Mouse (Mus musculus) liver, postnatal 0 days (tissue): ENCODE results near the gene Mcu. TPM values are rescaled to one million over a fixed set of nuclear protein-coding genes. Genes with fewer than 3 reads are reported as not detected.

Experiments
- ATAC-seq: fragments of 200-750 bp; cut with Nextera tagmentation; 2 replicates; pipeline ENCODE4 v1.8.0; 2017; ENCODE audit warnings: mild to moderate bottlenecking, moderate library complexity
- DNase-seq: peaks from one replicate; pipeline ENCODE4 v3.0.0-alpha.2; 2016
- H3K27ac ChIP-seq: fragments of 300-500 bp; sonication (generic); 2 replicates; pipeline ENCODE4 v1.5.1; 2014; ENCODE audit warnings: antibody characterized with exemption, moderate library complexity, mild to moderate bottlenecking, low read depth
- H3K27me3 ChIP-seq: fragments of 300-500 bp; sonication (generic); 2 replicates; pipeline ENCODE4 v1.6.1; 2014; ENCODE audit warnings: low read length, control low read depth, mixed read lengths; ENCODE audit not compliant: insufficient read depth
- H3K36me3 ChIP-seq: fragments of 300-500 bp; sonication (generic); replicated peaks from 2 replicates; pipeline ENCODE4 v1.6.1; 2014; ENCODE audit warnings: mild to moderate bottlenecking, control low read depth, low read length, moderate library complexity, mixed read lengths; ENCODE audit not compliant: insufficient read depth
- H3K4me1 ChIP-seq: fragments of 300-500 bp; sonication (generic); 2 replicates; pipeline ENCODE4 v1.6.1; 2014; ENCODE audit warnings: antibody characterized with exemption, mild to moderate bottlenecking, control low read depth; ENCODE audit not compliant: insufficient read depth
- H3K4me2 ChIP-seq: fragments of 300-500 bp; sonication (generic); 2 replicates; pipeline ENCODE4 v1.6.1; 2014; ENCODE audit warnings: low read depth, mild to moderate bottlenecking, low read length, moderate library complexity, mixed read lengths
- H3K4me3 ChIP-seq: fragments of 300-500 bp; sonication (generic); 2 replicates; pipeline ENCODE4 v1.5.1; 2014; ENCODE audit warnings: low read depth, low read length
- H3K9ac ChIP-seq: fragments of 300-500 bp; sonication (generic); replicated peaks from 2 replicates; pipeline ENCODE4 v1.6.1; 2014; ENCODE audit warnings: mild to moderate bottlenecking, moderate library complexity
- H3K9me3 ChIP-seq: fragments of 300-500 bp; sonication (generic); 2 replicates; pipeline ENCODE4 v1.6.1; 2016; ENCODE audit warnings: mild to moderate bottlenecking, control low read depth, low read length, mixed read lengths
- CTCF ChIP-seq: sonication (generic); IDR thresholded peaks from 2 replicates; pipeline ENCODE4 v1.5.1; 2016; ENCODE audit warnings: antibody characterized with exemption, low read depth
- EP300 ChIP-seq: IDR thresholded peaks from 2 replicates; pipeline ENCODE4 v1.6.1; 2016; ENCODE audit warnings: antibody characterized with exemption, low read depth, mild to moderate bottlenecking
- WGBS: fragments of 180-500 bp; shearing (Covaris S2); extraction: QIAGEN DNeasy Blood & Tissue Kit; methylation state at CpG from one replicate; pipeline ENCODE4 v1.1.7; 2014; ENCODE audit not compliant: insufficient replicate concordance; 5-methylcytosine and 5-hydroxymethylcytosine counted together
- polyA plus RNA-seq: library from polyadenylated mRNA; unstranded; fragments of >200 nt; fragmentation: Nextera tagmentation; extraction: Ambion mirVana; gene quantifications from 2 replicates; pipeline ENCODE4 v1.2.1, GENCODE M21; 2015

The Mcu gene
- polyA plus RNA-seq, 1 experiment from 2014 or later = 13.5 TPM

- H3K4me1 ChIP-seq = peaks cover 8% of the 10 kb centered on the region; the same call in 1 of the 2 replicates
- WGBS = 79% methylated on average over 7 of the region's 7 CpGs
- no peak overlapping the region for H3K27ac ChIP-seq
- DNase-seq = no peak
- no peaks in the 10 kb centered on the region for H3K27me3 ChIP-seq
- H3K9ac ChIP-seq = no peak overlapping the region
- no peak for ATAC-seq
- no peak overlapping the region for H3K4me3 ChIP-seq
- H3K4me2 ChIP-seq = no peak overlapping the region
- no peaks in the 10 kb centered on the region for H3K9me3 ChIP-seq
- no peak for TF ChIP-seq CTCF
- TF ChIP-seq EP300 = no peak
- no peaks in the 10 kb centered on the region for H3K36me3 ChIP-seq
Measured at GRCm38 (mm10) chr10:59588135-59588534, 28.4 kb downstream of the Mcu start.

- ATAC-seq (no peak), DNase-seq (no peak)
- H3K36me3 ChIP-seq = no peaks in the 10 kb centered on the region
- 88% methylated on average over 15 of the region's 15 CpGs for whole genome bisulfite sequencing
- H3K27me3 ChIP-seq = no peaks in the 10 kb centered on the region
- H3K27ac ChIP-seq = no peak overlapping the region
- H3K9ac ChIP-seq = no peak overlapping the region
- TF ChIP-seq CTCF (no peak), EP300 (no peak)
- H3K9me3 ChIP-seq = no peaks in the 10 kb centered on the region
- no peak overlapping the region for H3K4me3 ChIP-seq
- peaks cover 8% of the 10 kb centered on the region; the same call in 1 of the 2 replicates for H3K4me1 ChIP-seq
- no peak overlapping the region for H3K4me2 ChIP-seq
Measured at GRCm38 (mm10) chr10:59586821-59587220, 29.7 kb downstream of the Mcu start.

- Histone ChIP-seq H3K4me3 (no peak overlapping the region), H3K4me1 (peaks cover 8% of the 10 kb centered on the region; the same call in 1 of the 2 replicates), H3K4me2 (no peak overlapping the region), H3K9me3 (no peaks in the 10 kb centered on the region), H3K27ac (no peak overlapping the region), H3K9ac (no peak overlapping the region), H3K27me3 (no peaks in the 10 kb centered on the region), H3K36me3 (no peaks in the 10 kb centered on the region)
- DNase-seq (no peak), ATAC-seq (no peak)
- TF ChIP-seq CTCF (no peak), EP300 (no peak)
- 80% methylated on average over 5 of the region's 5 CpGs for WGBS
Measured at GRCm38 (mm10) chr10:59585621-59586020, 30.9 kb downstream of the Mcu start.

GRCm38 (mm10) chr10:59581826-59582543 is 34.5 kb downstream of the Mcu start:
- no peak overlapping the region for H3K4me2 ChIP-seq
- no peak for DNase-seq
- H3K27me3 ChIP-seq = no peaks in the 10 kb centered on the region
- ATAC-seq = no peak
- no peak overlapping the region for H3K4me3 ChIP-seq
- H3K9me3 ChIP-seq = no peaks in the 10 kb centered on the region
- peaks cover 9% of the 10 kb centered on the region for H3K4me1 ChIP-seq
- no peak overlapping the region for H3K27ac ChIP-seq
- 83% methylated on average over 1 of the region's 1 CpGs for WGBS
- TF ChIP-seq CTCF = no peak
- no peak for TF ChIP-seq EP300
- no peak overlapping the region for H3K9ac ChIP-seq
- H3K36me3 ChIP-seq = no peaks in the 10 kb centered on the region

GRCm38 (mm10) chr10:59580593-59581149 is 35.8 kb downstream of the Mcu start:
- WGBS = 83% methylated on average over 3 of the region's 3 CpGs
- H3K4me1 ChIP-seq = peaks cover 15% of the 10 kb centered on the region
- TF ChIP-seq EP300 (no peak), CTCF (no peak)

GRCm38 (mm10) chr10:59579645-59580044 is 36.8 kb downstream of the Mcu start:
- H3K4me2 ChIP-seq = no peak overlapping the region
- no peak overlapping the region for H3K9ac ChIP-seq
- no peak overlapping the region for H3K27ac ChIP-seq
- ATAC-seq (no peak), DNase-seq (no peak)
- TF ChIP-seq CTCF (no peak), EP300 (no peak)
- H3K9me3 ChIP-seq = no peaks in the 10 kb centered on the region
- H3K27me3 ChIP-seq = no peaks in the 10 kb centered on the region
- H3K4me3 ChIP-seq = no peak overlapping the region
- peaks cover 15% of the 10 kb centered on the region for H3K4me1 ChIP-seq
- no peaks in the 10 kb centered on the region for H3K36me3 ChIP-seq
- 82% methylated on average over 3 of the region's 3 CpGs for WGBS

More at GRCm38 (mm10) chr10:59580593-59581149, 35.8 kb downstream of the Mcu start:
- ATAC-seq = no peak
- no peak overlapping the region for H3K4me3 ChIP-seq
- no peaks in the 10 kb centered on the region for H3K9me3 ChIP-seq
- H3K36me3 ChIP-seq = no peaks in the 10 kb centered on the region
- no peak for DNase-seq
- no peak overlapping the region for H3K9ac ChIP-seq
- no peaks in the 10 kb centered on the region for H3K27me3 ChIP-seq
- no peak overlapping the region for H3K27ac ChIP-seq
- no peak overlapping the region for H3K4me2 ChIP-seq
